Mouse (Mus musculus): ENCODE data around the gene Hcrtr1. TPM values are rescaled to one million over a fixed set of nuclear protein-coding genes. Genes with fewer than 3 reads are reported as not detected.

The Hcrtr1 gene
- total RNA-seq, 1 experiment, result 0.22 TPM

DNA sequence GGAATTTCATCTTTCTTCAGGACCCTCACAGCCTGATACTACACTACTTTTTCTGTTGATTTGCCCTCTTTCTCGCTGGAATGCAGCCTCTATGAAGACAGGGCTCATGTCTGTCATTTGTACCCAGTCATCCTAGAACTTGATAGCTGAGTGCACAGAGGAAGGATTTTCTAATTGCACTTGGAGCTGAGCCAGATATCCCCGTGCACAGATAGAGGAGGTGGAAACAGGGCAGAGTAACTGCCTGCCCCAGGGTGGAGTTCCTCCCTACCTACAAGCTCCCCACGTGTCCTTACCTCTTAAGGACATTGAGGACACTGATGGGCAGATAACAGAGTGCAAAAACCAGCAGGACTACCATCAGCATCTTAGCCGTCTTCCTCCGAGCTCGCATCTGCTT is 5.8 kb downstream of the Hcrtr1 start:
- Histone ChIP-seq H3K9ac (ENCODE audit: insufficient read depth, low read depth, low read length, poor library complexity, severe bottlenecking) (no peak overlapping the region), H3K4me3 (ENCODE audit: insufficient read depth in 1 of 2, low read depth in 1 of 2, low read length in 2 of 2, poor library complexity in 1 of 2, severe bottlenecking in 1 of 2) (no peak overlapping the region), H3K36me3 (ENCODE audit: control insufficient read depth, insufficient read depth, low read length, poor library complexity, severe bottlenecking) (no peaks in the 10 kb centered on the region), H3K9me3 (ENCODE audit: control insufficient read depth, insufficient read depth, low read depth, low read length) (no peaks in the 10 kb centered on the region), H3K27ac (ENCODE audit: insufficient read depth, low read depth, low read length, poor library complexity, severe bottlenecking) (no peak overlapping the region), H3K4me1 (ENCODE audit: control insufficient read depth in 2 of 2, insufficient read depth in 2 of 2, low read length in 2 of 2, poor library complexity in 1 of 2) (peaks cover 0 to 3% of the 10 kb centered on the region in 2 experiments; a peak in 2 of 4 replicates)
- no peak for DNase-seq (ENCODE audit: low read depth, low spot score)
- in situ Hi-C loops (cut with MboI; ENCODE audit: low sequenced_read_pairs in 2 of 2, unreplicated experiment in 2 of 2), result no loop called here
- TF ChIP-seq HCFC1 (IDR thresholded peaks at IDR 0.05; ENCODE audit: borderline replicate concordance, insufficient read depth, low read length) (no peak), CHD2 (IDR thresholded peaks at IDR 0.05; ENCODE audit: low read depth, low read length) (no peak)

DNA sequence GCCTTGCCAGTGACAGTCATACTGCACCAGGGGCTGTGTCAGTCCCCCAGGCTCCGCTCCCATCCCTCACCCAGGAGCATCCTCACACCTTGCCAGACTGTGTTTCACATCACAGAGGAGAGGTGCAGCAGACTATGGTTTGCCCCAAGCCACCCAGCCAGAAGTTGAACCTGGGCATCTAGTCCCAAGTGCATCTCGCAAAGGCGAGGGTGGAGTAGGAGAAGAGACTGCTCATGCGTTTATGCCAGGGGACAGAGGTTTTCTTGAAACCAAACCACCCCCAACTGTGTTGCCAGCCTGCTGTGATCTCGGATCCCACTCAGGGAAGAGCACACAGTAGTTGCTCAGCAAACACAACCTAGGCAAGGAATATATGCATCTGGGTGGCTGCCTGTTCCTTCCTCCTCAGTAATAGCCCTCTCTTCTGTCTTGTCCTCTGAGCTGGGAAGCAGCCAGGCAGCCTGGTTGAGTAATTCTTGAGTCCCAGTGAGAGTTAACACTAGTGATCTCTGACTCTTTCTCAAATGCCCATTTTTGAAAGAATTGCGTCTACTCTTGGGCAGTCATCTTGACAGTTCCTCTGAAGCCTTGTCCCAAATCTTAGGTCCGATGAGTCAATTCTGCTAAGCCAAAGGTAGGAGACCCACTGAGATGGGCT is 7.6 kb downstream of the Hcrtr1 start:
- Histone ChIP-seq H3K36me3 (ENCODE audit: control insufficient read depth, insufficient read depth, low read length, poor library complexity, severe bottlenecking) (peaks cover 6% of the 10 kb centered on the region), H3K4me1 (ENCODE audit: control insufficient read depth in 2 of 2, insufficient read depth in 2 of 2, low read length in 2 of 2, poor library complexity in 1 of 2) (peaks cover 0 to 3% of the 10 kb centered on the region in 2 experiments; a peak in 2 of 4 replicates)

DNA sequence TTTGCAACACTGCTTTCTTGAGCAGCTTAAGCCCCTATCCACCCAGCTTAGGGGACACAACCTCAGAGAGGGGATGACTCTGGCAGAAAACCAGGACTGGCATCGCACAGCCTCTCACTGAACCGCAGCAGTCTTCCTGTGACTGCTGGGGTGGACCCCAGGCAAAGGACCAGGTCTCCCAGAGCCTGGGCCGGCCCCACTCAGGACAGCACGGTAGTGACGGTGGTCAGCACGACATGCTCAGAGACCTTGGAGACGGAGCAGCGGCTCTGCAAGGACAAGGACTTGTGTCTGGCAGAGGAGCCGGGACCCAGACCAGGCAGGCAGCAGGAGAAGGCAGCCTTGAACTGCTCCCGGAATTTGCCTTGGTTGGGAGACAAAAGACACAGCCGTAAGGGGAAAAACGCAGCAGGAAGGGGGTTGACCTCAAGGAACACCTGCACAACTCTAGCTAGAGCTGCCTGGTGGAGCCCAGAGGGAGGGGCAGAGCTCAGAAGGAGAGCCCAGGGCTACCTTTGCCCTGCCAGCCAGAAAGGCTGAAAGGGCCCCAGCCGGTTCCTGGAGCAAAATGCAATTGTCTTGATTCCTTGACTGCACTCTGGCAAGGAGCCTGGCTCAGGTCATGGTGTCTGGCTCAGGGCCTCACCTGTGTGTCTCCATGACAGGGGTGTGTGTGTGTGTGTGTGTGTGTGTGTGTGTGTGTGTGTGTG is 8.4 kb downstream of the Hcrtr1 start:
- no peak overlapping the region for H3K9ac ChIP-seq (ENCODE audit: insufficient read depth, low read depth, low read length, poor library complexity, severe bottlenecking)
- no peak for DNase-seq (ENCODE audit: low read depth, low spot score)
- in situ Hi-C loops (cut with MboI; ENCODE audit: low sequenced_read_pairs in 2 of 2, unreplicated experiment in 2 of 2), result no loop called here
- no peak overlapping the region for H3K27ac ChIP-seq (ENCODE audit: insufficient read depth, low read depth, low read length, poor library complexity, severe bottlenecking)
- peaks cover 11% of the 10 kb centered on the region for H3K36me3 ChIP-seq (ENCODE audit: control insufficient read depth, insufficient read depth, low read length, poor library complexity, severe bottlenecking)
- H3K4me3 ChIP-seq (ENCODE audit: insufficient read depth in 1 of 2, low read depth in 1 of 2, low read length in 2 of 2, poor library complexity in 1 of 2, severe bottlenecking in 1 of 2), result no peak overlapping the region
- TF ChIP-seq CHD2 (IDR thresholded peaks at IDR 0.05; ENCODE audit: low read depth, low read length) (no peak), HCFC1 (IDR thresholded peaks at IDR 0.05; ENCODE audit: borderline replicate concordance, insufficient read depth, low read length) (no peak), ZC3H11A (IDR thresholded peaks at IDR 0.05; ENCODE audit: borderline replicate concordance, low read depth, low read length) (no peak), ZNF384 (IDR thresholded peaks at IDR 0.05; ENCODE audit: low read depth, low read length) (no peak), MAFK (IDR thresholded peaks at IDR 0.05; ENCODE audit: insufficient read depth, low read depth, low read length) (no peak)
- no peaks in the 10 kb centered on the region for H3K9me3 ChIP-seq (ENCODE audit: control insufficient read depth, insufficient read depth, low read depth, low read length)
- peaks cover 0 to 3% of the 10 kb centered on the region in 2 experiments; a peak in 2 of 4 replicates for H3K4me1 ChIP-seq (ENCODE audit: control insufficient read depth in 2 of 2, insufficient read depth in 2 of 2, low read length in 2 of 2, poor library complexity in 1 of 2)

More for the DNA sequence above, 7.6 kb downstream of the Hcrtr1 start:
- H3K4me3 ChIP-seq (ENCODE audit: insufficient read depth in 1 of 2, low read depth in 1 of 2, low read length in 2 of 2, poor library complexity in 1 of 2, severe bottlenecking in 1 of 2), result no peak overlapping the region
- no peaks in the 10 kb centered on the region for H3K9me3 ChIP-seq (ENCODE audit: control insufficient read depth, insufficient read depth, low read depth, low read length)
- TF ChIP-seq ZC3H11A (IDR thresholded peaks at IDR 0.05; ENCODE audit: borderline replicate concordance, low read depth, low read length) (no peak), HCFC1 (IDR thresholded peaks at IDR 0.05; ENCODE audit: borderline replicate concordance, insufficient read depth, low read length) (no peak), CHD2 (IDR thresholded peaks at IDR 0.05; ENCODE audit: low read depth, low read length) (no peak), MAFK (IDR thresholded peaks at IDR 0.05; ENCODE audit: insufficient read depth, low read depth, low read length) (no peak), ZNF384 (IDR thresholded peaks at IDR 0.05; ENCODE audit: low read depth, low read length) (no peak)
- no peak overlapping the region for H3K9ac ChIP-seq (ENCODE audit: insufficient read depth, low read depth, low read length, poor library complexity, severe bottlenecking)
- no peak overlapping the region for H3K27ac ChIP-seq (ENCODE audit: insufficient read depth, low read depth, low read length, poor library complexity, severe bottlenecking)
- in situ Hi-C loops (cut with MboI; ENCODE audit: low sequenced_read_pairs in 2 of 2, unreplicated experiment in 2 of 2), result no loop called here
- no peak for DNase-seq (ENCODE audit: low read depth, low spot score)

DNA sequence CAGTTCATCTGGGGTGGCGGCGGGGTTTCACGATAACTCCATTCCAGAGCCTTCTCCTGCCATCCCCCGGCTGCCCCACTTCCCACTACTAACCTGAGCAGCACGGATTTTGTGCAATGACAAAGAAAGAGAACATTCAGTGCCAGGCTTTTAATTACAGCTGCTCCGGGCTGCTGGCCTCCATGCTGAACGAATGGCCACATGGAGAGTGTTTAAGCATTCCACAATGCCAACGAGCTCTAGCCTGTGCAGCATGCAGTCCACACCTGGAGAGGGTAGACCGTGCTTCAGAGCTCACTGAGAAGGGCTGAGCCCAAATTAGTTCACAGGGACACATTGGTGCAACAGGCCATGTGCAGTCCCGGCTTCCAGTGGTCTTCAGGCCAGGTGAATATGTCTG is 9.1 kb downstream of the Hcrtr1 start:
- Histone ChIP-seq H3K9ac (ENCODE audit: insufficient read depth, low read depth, low read length, poor library complexity, severe bottlenecking) (no peak overlapping the region), H3K9me3 (ENCODE audit: control insufficient read depth, insufficient read depth, low read depth, low read length) (no peaks in the 10 kb centered on the region), H3K36me3 (ENCODE audit: control insufficient read depth, insufficient read depth, low read length, poor library complexity, severe bottlenecking) (peaks cover 17% of the 10 kb centered on the region), H3K27ac (ENCODE audit: insufficient read depth, low read depth, low read length, poor library complexity, severe bottlenecking) (no peak overlapping the region), H3K4me1 (ENCODE audit: control insufficient read depth in 2 of 2, insufficient read depth in 2 of 2, low read length in 2 of 2, poor library complexity in 1 of 2) (peaks cover 0 to 3% of the 10 kb centered on the region in 2 experiments; a peak in 2 of 4 replicates), H3K4me3 (ENCODE audit: insufficient read depth in 1 of 2, low read depth in 1 of 2, low read length in 2 of 2, poor library complexity in 1 of 2, severe bottlenecking in 1 of 2) (no peak overlapping the region)
- TF ChIP-seq HCFC1 (IDR thresholded peaks at IDR 0.05; ENCODE audit: borderline replicate concordance, insufficient read depth, low read length) (no peak), ZNF384 (IDR thresholded peaks at IDR 0.05; ENCODE audit: low read depth, low read length) (no peak), MAFK (IDR thresholded peaks at IDR 0.05; ENCODE audit: insufficient read depth, low read depth, low read length) (no peak), ZC3H11A (IDR thresholded peaks at IDR 0.05; ENCODE audit: borderline replicate concordance, low read depth, low read length) (no peak), CHD2 (IDR thresholded peaks at IDR 0.05; ENCODE audit: low read depth, low read length) (no peak)
- in situ Hi-C loops (cut with MboI; ENCODE audit: low sequenced_read_pairs in 2 of 2, unreplicated experiment in 2 of 2), result no loop called here
- no peak for DNase-seq (ENCODE audit: low read depth, low spot score)
